Mouse (Mus musculus): ENCODE measurements around the gene Fam168a.

DNA sequence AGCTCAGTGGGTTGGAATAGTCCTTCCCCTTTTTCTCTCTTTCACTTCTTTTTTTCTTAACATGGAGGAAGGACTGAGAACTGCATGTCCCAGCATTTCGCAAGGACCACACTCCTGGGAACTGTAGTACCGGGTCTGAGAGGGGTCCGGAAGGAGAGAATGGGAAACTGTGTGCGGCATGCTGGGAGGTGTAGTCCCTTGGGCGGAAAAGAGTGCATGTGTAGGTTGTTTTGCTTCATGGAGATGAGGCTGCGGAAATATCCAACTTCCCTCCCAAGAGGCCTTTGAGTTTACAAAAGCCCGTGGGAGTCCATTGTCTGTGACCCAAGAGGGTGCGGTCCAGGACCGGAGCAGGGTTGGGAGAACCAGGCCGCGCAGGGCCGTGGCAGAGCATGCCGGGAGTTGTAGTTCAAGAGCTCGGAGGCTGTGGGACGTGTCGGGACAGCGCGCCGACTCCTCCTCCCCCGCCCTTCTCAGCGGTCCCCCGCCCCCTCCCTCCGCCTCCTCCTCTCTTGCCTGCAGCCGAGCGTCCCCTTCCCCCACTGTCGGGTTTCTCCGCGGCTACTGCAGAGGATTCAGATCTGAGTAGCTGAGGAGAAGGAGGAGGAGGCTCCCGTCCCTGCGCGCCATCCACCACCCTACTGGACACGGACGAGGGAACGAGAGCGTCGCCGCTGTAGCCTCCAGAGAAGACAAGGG, at the start of gene Fam168a:
- TF ChIP-seq CTCF (conservative IDR thresholded peaks at IDR 0.05; ENCODE audit: low read length) (no peak), POU5F1 (IDR thresholded peaks at IDR 0.05; ENCODE audit: borderline replicate concordance, low read length) (no peak)

Data from E14TG2a.4 (cell line).